Mouse (Mus musculus) neural tube, embryonic 11.5 days (tissue): ENCODE results near the gene Rbm4. TPM values are rescaled to one million over a fixed set of nuclear protein-coding genes. Genes with fewer than 3 reads are reported as not detected.

ENCODE experiments used
- ATAC-seq: fragments of 200-750 bp; cut with Nextera tagmentation; 2 replicates; pipeline ENCODE4 v1.8.0; 2017; ENCODE audit warnings: moderate number of reproducible peaks, mild to moderate bottlenecking, moderate TSS enrichment, moderate library complexity; ENCODE audit not compliant: insufficient read depth, low FRiP score, low TSS enrichment
- DNase-seq: peaks from one replicate; pipeline ENCODE4 v3.0.0-alpha.2; 2015; ENCODE audit warnings: low spot score
- H3K27ac ChIP-seq: fragments of 300-500 bp; sonication (generic); 2 replicates; pipeline ENCODE4 v1.5.1; 2014; ENCODE audit warnings: low read depth, mild to moderate bottlenecking, low read length
- H3K27me3 ChIP-seq: fragments of 300-500 bp; sonication (generic); 2 replicates; pipeline ENCODE4 v1.6.1; 2014; ENCODE audit warnings: mild to moderate bottlenecking, low read length, mixed read lengths; ENCODE audit not compliant: control insufficient read depth, insufficient read depth
- H3K36me3 ChIP-seq: fragments of 300-500 bp; sonication (generic); 2 replicates; pipeline ENCODE4 v1.6.1; 2014; ENCODE audit warnings: mild to moderate bottlenecking, low read length, moderate library complexity, mixed read lengths; ENCODE audit not compliant: control insufficient read depth, insufficient read depth
- H3K4me1 ChIP-seq: fragments of 300-500 bp; sonication (generic); 2 replicates; pipeline ENCODE4 v1.6.1; 2014; ENCODE audit warnings: low read length, mixed read lengths; ENCODE audit not compliant: control insufficient read depth, insufficient read depth
- H3K4me2 ChIP-seq: fragments of 300-500 bp; sonication (generic); 2 replicates; pipeline ENCODE4 v1.6.1; 2014; ENCODE audit warnings: low read depth, mild to moderate bottlenecking, moderate library complexity
- H3K4me3 ChIP-seq: fragments of 300-500 bp; sonication (generic); 2 replicates; pipeline ENCODE4 v1.5.1; 2014; ENCODE audit warnings: low read depth, low read length
- H3K9ac ChIP-seq: fragments of 300-500 bp; sonication (generic); 2 replicates; pipeline ENCODE4 v1.6.1; 2014; ENCODE audit warnings: mild to moderate bottlenecking, low read length
- H3K9me3 ChIP-seq: fragments of 300-500 bp; sonication (generic); 2 replicates; pipeline ENCODE4 v1.6.1; 2016; ENCODE audit warnings: low read length; ENCODE audit not compliant: control insufficient read depth
- WGBS: fragments of 180-500 bp; shearing (Covaris S2); extraction: QIAGEN DNeasy Blood & Tissue Kit; methylation state at CpG from one replicate; pipeline ENCODE4 v1.1.7; 2014; 5-methylcytosine and 5-hydroxymethylcytosine counted together
- polyA plus RNA-seq: library from polyadenylated mRNA; unstranded; fragments of >200 nt; fragmentation: Nextera tagmentation; extraction: Ambion mirVana; gene quantifications from 2 replicates; pipeline ENCODE4 v1.2.1, GENCODE M21; 2014

The Rbm4 gene
- polyA plus RNA-seq, 1 experiment from 2014 or later: 131 TPM

DNA sequence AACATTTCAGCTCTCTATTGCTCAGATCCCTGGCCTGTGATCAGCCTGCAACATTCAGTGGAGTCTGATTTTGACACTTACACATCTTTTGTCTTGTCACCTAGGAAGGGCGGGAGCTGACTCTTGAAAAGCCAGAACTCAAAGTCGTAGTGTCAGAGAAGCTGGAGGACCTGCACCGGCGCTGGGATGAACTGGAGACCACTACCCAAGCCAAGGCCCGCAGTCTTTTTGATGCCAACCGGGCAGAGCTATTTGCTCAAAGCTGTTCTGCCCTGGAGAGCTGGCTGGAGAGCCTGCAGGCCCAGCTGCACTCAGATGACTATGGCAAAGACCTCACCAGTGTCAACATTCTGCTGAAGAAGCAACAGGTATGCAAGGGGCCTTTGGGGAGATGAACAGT, 51.5 kb downstream of the Rbm4 start:
- no peaks in the 10 kb centered on the region for H3K4me1 ChIP-seq
- H3K9me3 ChIP-seq: no peaks in the 10 kb centered on the region
- H3K27ac ChIP-seq: no peak overlapping the region
- H3K9ac ChIP-seq: no peak overlapping the region
- 91% methylated on average over 6 of the region's 6 CpGs for WGBS
- no peak overlapping the region for H3K4me3 ChIP-seq
- no peak overlapping the region for H3K4me2 ChIP-seq
- H3K27me3 ChIP-seq: no peaks in the 10 kb centered on the region
- DNase-seq (no peak), ATAC-seq (no peak)
- H3K36me3 ChIP-seq: peaks cover 9% of the 10 kb centered on the region

DNA sequence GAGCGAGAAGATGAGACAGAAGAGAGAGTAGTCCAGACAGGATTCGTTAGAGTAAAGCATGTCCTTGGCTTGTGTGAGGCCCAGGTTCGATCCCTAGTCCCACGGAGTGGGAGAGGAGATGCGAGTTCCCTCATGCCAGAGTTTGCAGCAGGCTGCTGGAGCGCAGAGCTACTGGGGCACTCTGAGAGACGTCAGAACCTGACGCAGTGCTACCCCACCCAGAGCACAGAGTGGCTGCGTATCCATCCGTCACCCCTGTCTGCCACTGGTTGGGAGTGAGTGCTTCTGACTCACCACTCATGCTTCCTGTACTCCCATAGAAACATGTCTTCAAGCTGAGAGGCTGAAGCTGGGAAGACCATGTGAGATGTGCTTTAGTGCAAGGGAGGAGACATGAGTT, 52.2 kb downstream of the Rbm4 start:
- Histone ChIP-seq H3K4me3 (no peak overlapping the region), H3K9me3 (no peaks in the 10 kb centered on the region), H3K36me3 (peaks cover 8% of the 10 kb centered on the region), H3K27me3 (no peaks in the 10 kb centered on the region), H3K9ac (no peak overlapping the region), H3K27ac (no peak overlapping the region), H3K4me2 (no peak overlapping the region), H3K4me1 (no peaks in the 10 kb centered on the region)
- 89% methylated on average over 10 of the region's 10 CpGs for WGBS
- no peak for ATAC-seq
- DNase-seq: no peak

DNA sequence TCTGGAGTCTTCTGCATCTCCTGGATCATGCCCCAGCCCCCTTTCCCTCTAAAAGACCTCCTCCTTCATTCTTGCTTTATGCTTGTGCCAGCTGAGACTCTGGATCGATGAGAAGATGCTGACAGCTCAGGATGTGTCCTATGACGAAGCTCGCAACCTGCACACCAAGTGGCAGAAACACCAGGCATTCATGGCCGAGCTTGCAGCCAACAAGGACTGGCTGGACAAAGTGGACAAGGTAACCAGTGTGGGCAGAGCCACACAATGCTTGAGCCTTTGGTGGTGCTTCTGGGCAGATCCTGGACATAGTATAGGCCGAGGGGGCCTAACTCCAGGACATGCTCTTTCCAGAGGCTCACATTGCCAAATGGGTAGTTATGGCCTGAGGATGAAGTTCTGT, 53.9 kb downstream of the Rbm4 start:
- Histone ChIP-seq H3K9me3 (no peaks in the 10 kb centered on the region), H3K9ac (no peak overlapping the region), H3K4me1 (no peaks in the 10 kb centered on the region), H3K4me2 (no peak overlapping the region), H3K27ac (no peak overlapping the region), H3K4me3 (no peak overlapping the region), H3K36me3 (peaks cover 7% of the 10 kb centered on the region), H3K27me3 (no peaks in the 10 kb centered on the region)
- ATAC-seq (no peak), DNase-seq (no peak)
- whole genome bisulfite sequencing: 93% methylated on average over 5 of the region's 5 CpGs

DNA sequence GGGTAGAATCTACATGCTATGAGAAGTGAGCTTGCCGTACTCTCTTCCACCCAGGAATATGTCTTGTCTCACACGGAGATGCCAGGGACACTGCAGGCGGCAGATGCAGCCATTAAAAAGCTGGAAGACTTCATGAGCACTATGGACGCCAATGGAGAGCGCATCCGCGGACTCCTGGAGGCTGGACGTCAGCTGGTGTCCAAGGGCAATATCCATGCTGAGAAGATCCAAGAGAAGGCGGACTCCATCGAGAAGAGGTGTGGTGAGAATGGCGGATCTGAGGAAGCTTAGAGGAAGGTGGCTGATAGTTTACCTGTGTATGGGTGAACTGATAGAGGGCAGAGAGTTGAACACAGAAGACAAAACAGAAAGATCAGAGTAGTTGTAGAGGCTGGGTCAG, 54.6 kb downstream of the Rbm4 start:
- no peaks in the 10 kb centered on the region for H3K9me3 ChIP-seq
- no peak overlapping the region for H3K27ac ChIP-seq
- DNase-seq (no peak), ATAC-seq (no peak)
- H3K27me3 ChIP-seq: no peaks in the 10 kb centered on the region
- H3K4me3 ChIP-seq: no peak overlapping the region
- WGBS: 91% methylated on average over 11 of the region's 11 CpGs
- no peak overlapping the region for H3K9ac ChIP-seq
- H3K4me2 ChIP-seq: no peak overlapping the region
- peaks cover 13% of the 10 kb centered on the region for H3K36me3 ChIP-seq
- H3K4me1 ChIP-seq: no peaks in the 10 kb centered on the region

DNA sequence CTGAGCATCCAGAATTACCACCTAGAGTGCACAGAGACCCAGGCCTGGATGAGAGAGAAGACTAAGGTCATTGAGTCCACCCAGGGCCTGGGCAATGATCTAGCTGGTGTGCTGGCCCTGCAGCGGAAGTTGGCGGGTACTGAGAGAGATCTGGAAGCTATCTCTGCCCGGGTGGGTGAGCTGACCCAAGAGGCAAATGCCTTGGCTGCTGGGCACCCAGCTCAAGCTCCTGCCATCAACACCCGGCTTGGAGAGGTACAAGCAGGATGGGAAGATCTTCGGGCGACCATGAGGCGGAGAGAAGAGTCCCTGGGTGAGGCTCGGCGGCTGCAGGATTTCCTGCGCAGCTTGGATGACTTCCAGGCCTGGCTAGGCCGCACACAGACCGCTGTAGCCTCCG, 55.8 kb downstream of the Rbm4 start:
- no peaks in the 10 kb centered on the region for H3K4me1 ChIP-seq
- H3K36me3 ChIP-seq: peaks cover 13% of the 10 kb centered on the region
- H3K4me2 ChIP-seq: no peak overlapping the region
- DNase-seq (no peak), ATAC-seq (no peak)
- no peaks in the 10 kb centered on the region for H3K9me3 ChIP-seq
- no peak overlapping the region for H3K9ac ChIP-seq
- H3K27ac ChIP-seq: no peak overlapping the region
- WGBS: 92% methylated on average over 13 of the region's 13 CpGs
- no peaks in the 10 kb centered on the region for H3K27me3 ChIP-seq
- no peak overlapping the region for H3K4me3 ChIP-seq

Other genes starting within 250 kb of the Rbm4 start
- 10.0 and 10.5 TPM in 2 replicates for gene Lrfn4, start 178.2 kb downstream of the Rbm4 start, polyA plus RNA-seq
- 68.8 and 73.6 TPM in 2 replicates for gene Rce1, start 168.3 kb downstream of the Rbm4 start, polyA plus RNA-seq
- gene Gm960, start 95.2 kb downstream of the Rbm4 start, polyA plus RNA-seq: 2.5 and 2.7 TPM in 2 replicates
- 23.4 and 26.1 TPM in 2 replicates for gene Sptbn2, start 82.7 kb downstream of the Rbm4 start, polyA plus RNA-seq
- 133 and 136 TPM in 2 replicates for gene Rbm4b, start 37.4 kb downstream of the Rbm4 start, polyA plus RNA-seq
- gene Gm21992, start 17.7 kb upstream of the Rbm4 start, polyA plus RNA-seq: 8.5 and 24.4 TPM in 2 replicates
- gene Rbm14, start 17.7 kb upstream of the Rbm4 start, polyA plus RNA-seq: 113 and 116 TPM in 2 replicates
- 41.4 and 41.5 TPM in 2 replicates for gene Ccs, start 45.4 kb upstream of the Rbm4 start, polyA plus RNA-seq
- gene Ccdc87, start 45.5 kb upstream of the Rbm4 start, polyA plus RNA-seq: 0.13 TPM in 1 of 2 replicates, not detected in the other
- 40.6 and 41.8 TPM in 2 replicates for gene Ctsf, start 61.2 kb upstream of the Rbm4 start, polyA plus RNA-seq
- 5.9 and 6.5 TPM in 2 replicates for gene Actn3, start 84.0 kb upstream of the Rbm4 start, polyA plus RNA-seq
- 12.1 and 14.1 TPM in 2 replicates for gene Zdhhc24, start 84.8 kb upstream of the Rbm4 start, polyA plus RNA-seq
- 4.8 and 7.9 TPM in 2 replicates for gene Bbs1, start 112.7 kb upstream of the Rbm4 start, polyA plus RNA-seq
- 164 and 171 TPM in 2 replicates for gene Dpp3, start 134.4 kb upstream of the Rbm4 start, polyA plus RNA-seq
- 3.4 and 3.5 TPM in 2 replicates for gene Peli3, start 149.2 kb upstream of the Rbm4 start, polyA plus RNA-seq
- 143 and 150 TPM in 2 replicates for gene Mrpl11, start 168.2 kb upstream of the Rbm4 start, polyA plus RNA-seq
- 0.12 TPM in 1 of 2 replicates, not detected in the other for gene Npas4, start 196.4 kb upstream of the Rbm4 start, polyA plus RNA-seq
- 3.9 and 6.2 TPM in 2 replicates for gene Slc29a2, start 230.0 kb upstream of the Rbm4 start, polyA plus RNA-seq
- 37.9 and 39.8 TPM in 2 replicates for gene B4gat1, start 244.9 kb upstream of the Rbm4 start, polyA plus RNA-seq
- gene AC124502.3, start 245.0 kb upstream of the Rbm4 start, polyA plus RNA-seq: 1.2 and 2.8 TPM in 2 replicates
- 65.5 and 78.9 TPM in 2 replicates for gene Brms1, start 247.5 kb upstream of the Rbm4 start, polyA plus RNA-seq